Mouse (Mus musculus) cerebellum, adult 9-11 months (tissue): ENCODE measurements around the gene Copz2.

Source experiments
- DNase-seq: peaks from one replicate; pipeline ENCODE4 v3.0.0; 2022

The Copz2 gene

DNA sequence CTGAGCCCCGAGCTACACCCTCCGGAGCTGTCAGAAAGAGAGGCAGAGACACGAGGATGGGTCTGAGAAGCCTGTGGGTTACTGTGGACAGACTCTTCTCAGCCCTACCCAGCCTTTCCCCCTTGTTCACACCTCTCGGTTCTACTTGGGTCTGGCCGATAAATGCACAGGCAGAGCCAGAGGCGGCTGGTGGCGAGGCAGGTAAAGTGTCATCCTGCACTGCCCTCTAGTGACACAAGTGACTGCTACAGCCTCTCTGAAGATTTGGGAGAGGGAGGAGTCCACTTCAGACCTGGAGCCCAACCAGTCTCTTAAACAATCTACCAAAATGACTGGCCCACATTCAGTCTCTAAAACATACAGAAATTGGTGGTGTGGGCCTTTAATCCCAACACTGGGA lies 60.3 kb downstream of the Copz2 start:
- DNase-seq: peak; percentile 81
